In genomic region chr16:18604267-18604701, GRCm38 (mm10) we compare ENCODE assay signal across 8 mouse cellular contexts. TPM values are rescaled to one million over a fixed set of nuclear protein-coding genes. Genes with fewer than 3 reads are reported as not detected.
DNase-seq lines count a peak whose midpoint lies in the region; ATAC-seq lines count a peak whose summit lies in the region.

No protein-coding gene starts in this region.

- no peaks in the 10 kb centered on the region for H3K9me3 ChIP-seq in embryonic facial prominence, embryonic 10.5 days
- no peaks in the 10 kb centered on the region for H3K9me3 ChIP-seq in heart, embryonic 15.5 days (replicated peaks)

- H3K36me3 ChIP-seq in embryonic facial prominence, embryonic 10.5 days (replicated peaks): no peaks in the 10 kb centered on the region
- no peaks in the 10 kb centered on the region for H3K36me3 ChIP-seq in heart, embryonic 15.5 days

- peak; percentile 70 for ATAC-seq in heart, embryonic 15.5 days (replicated peaks; ENCODE audit: insufficient number of reproducible peaks, insufficient read depth, low FRiP score, low read depth)

- 52% methylated on average over 8 of the region's 8 CpGs for WGBS in embryonic facial prominence, embryonic 10.5 days
- 36% methylated on average over 8 of the region's 8 CpGs for WGBS in heart, embryonic 15.5 days

- H3K4me3 ChIP-seq in embryonic facial prominence, embryonic 10.5 days: no peak overlapping the region
- no peak overlapping the region for H3K4me3 ChIP-seq in heart, embryonic 15.5 days

- peaks cover 55% of the 10 kb centered on the region for H3K27me3 ChIP-seq in embryonic facial prominence, embryonic 10.5 days (replicated peaks; ENCODE audit: low read depth, poor library complexity, severe bottlenecking)
- H3K27me3 ChIP-seq in heart, embryonic 15.5 days: peaks cover 19% of the 10 kb centered on the region; the same call in 1 of the 2 replicates

- H3K4me1 ChIP-seq in embryonic facial prominence, embryonic 10.5 days: peaks cover 70% of the 10 kb centered on the region
- H3K4me1 ChIP-seq in heart, embryonic 15.5 days (replicated peaks): peaks cover 29% of the 10 kb centered on the region

- 0 out of 2 replicates have a peak overlapping the region, but pooled peaks have one; percentile 24 for H3K9ac ChIP-seq in heart, embryonic 15.5 days

- no peak overlapping the region for H3K4me2 ChIP-seq in heart, embryonic 15.5 days

- H3K27ac ChIP-seq in embryonic facial prominence, embryonic 10.5 days (replicated peaks): peak overlapping the region; percentile 70
- peak overlapping the region; percentile 65 for H3K27ac ChIP-seq in heart, embryonic 15.5 days

- peak; percentile 58 for DNase-seq in adrenal gland, postnatal 10 days
- no peak for DNase-seq in adrenal gland, postnatal 36 days
- peak; percentile 32 for DNase-seq in embryonic facial prominence, embryonic 10.5 days (ENCODE audit: low spot score)
- DNase-seq in kidney, postnatal 36 days: peak; percentile 54 to 68
- no peak for DNase-seq in urinary bladder, adult 18-20 months (ENCODE audit: low spot score in 2 of 2)
- no peak for DNase-seq in testis, postnatal 10 days (ENCODE audit: low spot score)
- no peak for DNase-seq in thymus, postnatal 14 days

RNA-seq across cellular contexts. Expression of gene Tbx1, which starts 13.8 kb away (rescaled TPM):
- 1 to 10 TPM; 1.2 to 9.1 TPM for total RNA-seq in adrenal gland, postnatal 10 days (2021)
- under 1 TPM in 1 of 2 experiments, not detected in 1; 0.20 TPM for total RNA-seq in adrenal gland, postnatal 36 days (2021)
- polyA plus RNA-seq in embryonic facial prominence, embryonic 10.5 days (2016; fragmentation: Nextera tagmentation; extraction: Ambion mirVana): 8.1 and 9.5 TPM in 2 replicates
- 0.66 and 1.5 TPM in 2 replicates for polyA plus RNA-seq in heart, embryonic 15.5 days (2015; fragmentation: Nextera tagmentation; extraction: Ambion mirVana)

RNA-seq across cellular contexts. Expression of gene Gp1bb, which starts 17.9 kb away (rescaled TPM):
- 1 to 10 TPM; 1.1 to 1.4 TPM for total RNA-seq in adrenal gland, postnatal 10 days (2021)
- total RNA-seq in adrenal gland, postnatal 36 days (2021): under 1 TPM in 1 of 2 experiments, not detected in 1; 0.60 TPM
- polyA plus RNA-seq in embryonic facial prominence, embryonic 10.5 days (2016; fragmentation: Nextera tagmentation; extraction: Ambion mirVana): 2.6 and 3.5 TPM in 2 replicates
- 3.7 and 3.8 TPM in 2 replicates for polyA plus RNA-seq in heart, embryonic 15.5 days (2015; fragmentation: Nextera tagmentation; extraction: Ambion mirVana)

RNA-seq across cellular contexts. Expression of gene Gm49601, which starts 21.9 kb away (rescaled TPM):
- total RNA-seq in adrenal gland, postnatal 10 days (2021): 1 to 10 TPM; 2.5 to 4.8 TPM
- total RNA-seq in adrenal gland, postnatal 36 days (2021): 1 to 10 TPM; 1.1 to 4.9 TPM
- 3.2 and 3.6 TPM in 2 replicates for polyA plus RNA-seq in embryonic facial prominence, embryonic 10.5 days (2016; fragmentation: Nextera tagmentation; extraction: Ambion mirVana)
- polyA plus RNA-seq in heart, embryonic 15.5 days (2015; fragmentation: Nextera tagmentation; extraction: Ambion mirVana): 0.94 and 1.4 TPM in 2 replicates

RNA-seq across cellular contexts. Expression of gene Sept5, which starts 25.5 kb away (rescaled TPM):
- 10 to 100 TPM; 14.2 to 24.3 TPM for total RNA-seq in adrenal gland, postnatal 10 days (2021)
- total RNA-seq in adrenal gland, postnatal 36 days (2021): 10 to 100 TPM in 1 of 2 experiments, 1 to 10 TPM in 1; 9.6 to 10.9 TPM
- 30.2 and 32.2 TPM in 2 replicates for polyA plus RNA-seq in embryonic facial prominence, embryonic 10.5 days (2016; fragmentation: Nextera tagmentation; extraction: Ambion mirVana)
- 8.1 and 14.8 TPM in 2 replicates for polyA plus RNA-seq in heart, embryonic 15.5 days (2015; fragmentation: Nextera tagmentation; extraction: Ambion mirVana)

Comparison
In these comparisons a context has a peak if more than half of its experiments do, and no peak if none do; other contexts are left out.
1. DNase-seq: peak in adrenal gland, postnatal 10 days (single experiment), embryonic facial prominence, embryonic 10.5 days (single experiment) and kidney, postnatal 36 days (2 of 2); none in adrenal gland, postnatal 36 days (0 of 2), urinary bladder, adult 18-20 months (0 of 2), testis, postnatal 10 days (single experiment) and thymus, postnatal 14 days (single experiment).